Mouse (Mus musculus) small intestine, adult 2 months (tissue): Measurements from ENCODE around the gene Actr1b.

ENCODE experiments used
- CTCF ChIP-seq: fragments of 200-500 bp; IDR thresholded peaks from 2 replicates; pipeline ENCODE4 v1.5.1; 2012; ENCODE audit warnings: low read depth, mild to moderate bottlenecking, control low read depth, inconsistent platforms, low read length, moderate library complexity, mixed read lengths; ENCODE audit not compliant: insufficient replicate concordance, insufficient read length; ENCODE audit errors: extremely low read depth
- POLR2A ChIP-seq: fragments of 200-500 bp; IDR thresholded peaks from 2 replicates; pipeline ENCODE4 v1.6.1; 2012; ENCODE audit warnings: low read depth, mild to moderate bottlenecking, control low read depth, inconsistent platforms, low read length, moderate library complexity

- no peak for TF ChIP-seq CTCF
- no peak for TF ChIP-seq POLR2A
These were observed 23.5 kb downstream of the Actr1b start for GRCm38 (mm10) chr1:36690671-36691235.
